Mouse (Mus musculus): ENCODE data around the gene Cyp2u1. TPM values are rescaled to one million over a fixed set of nuclear protein-coding genes. Genes with fewer than 3 reads are reported as not detected.

Gene Cyp2u1
- 1.4 and 2.4 TPM in 2 replicates for polyA plus RNA-seq (2014; fragmentation: Nextera tagmentation; extraction: Ambion mirVana)

GRCm38 (mm10) chr3:131302452-131303319 lies at the start of gene Cyp2u1:
Gene Cyp2u1 (minus strand): TSS chr3:131303227.
- peak within 1 kb of the TSS; percentile 47 for H3K9ac ChIP-seq (replicated peaks; ENCODE audit: low read length)
- no peaks in the 10 kb centered on the region for H3K27me3 ChIP-seq (ENCODE audit: control insufficient read depth, insufficient read depth, low read length)
- WGBS: under 1% methylated on average over 69 of the region's 71 CpGs
- peak within 1 kb of the TSS; percentile 95 for H3K4me2 ChIP-seq (ENCODE audit: low read depth, low read length)
- H3K9me3 ChIP-seq (replicated peaks; ENCODE audit: control insufficient read depth, low read length): no peaks in the 10 kb centered on the region
- peak; percentile 93 for DNase-seq (ENCODE audit: low spot score)
- no peaks in the 10 kb centered on the region; the same call in 1 of the 2 replicates for H3K4me1 ChIP-seq (ENCODE audit: control insufficient read depth, insufficient read depth, low read length)
- peak within 1 kb of the TSS; percentile 77 for H3K4me3 ChIP-seq (ENCODE audit: low read depth, low read length)
- peak; percentile 95 for ATAC-seq (replicated peaks; ENCODE audit: insufficient number of reproducible peaks, low FRiP score, low TSS enrichment, low read depth)
- H3K27ac ChIP-seq (replicated peaks; ENCODE audit: low read depth, low read length): no peak within 1 kb of the TSS
- H3K36me3 ChIP-seq (replicated peaks; ENCODE audit: control insufficient read depth, insufficient read depth, low read depth, low read length): no peaks in the 10 kb centered on the region

- ATAC-seq (replicated peaks; ENCODE audit: insufficient number of reproducible peaks, low FRiP score, low TSS enrichment, low read depth) (no peak), DNase-seq (ENCODE audit: low spot score) (no peak)
- Histone ChIP-seq H3K9ac (replicated peaks; ENCODE audit: low read length) (no peak overlapping the region), H3K27me3 (ENCODE audit: control insufficient read depth, insufficient read depth, low read length) (no peaks in the 10 kb centered on the region), H3K4me1 (ENCODE audit: control insufficient read depth, insufficient read depth, low read length) (no peaks in the 10 kb centered on the region), H3K4me2 (ENCODE audit: low read depth, low read length) (no peak overlapping the region), H3K4me3 (ENCODE audit: low read depth, low read length) (no peak overlapping the region), H3K27ac (replicated peaks; ENCODE audit: low read depth, low read length) (no peak overlapping the region), H3K36me3 (replicated peaks; ENCODE audit: control insufficient read depth, insufficient read depth, low read depth, low read length) (no peaks in the 10 kb centered on the region), H3K9me3 (replicated peaks; ENCODE audit: control insufficient read depth, low read length) (no peaks in the 10 kb centered on the region)
- 92% methylated on average over 7 of the region's 7 CpGs for WGBS
These were observed 47.5 kb upstream of the Cyp2u1 start for GRCm38 (mm10) chr3:131350539-131350938.

- Histone ChIP-seq H3K9ac (replicated peaks; ENCODE audit: low read length) (no peak overlapping the region), H3K4me3 (ENCODE audit: low read depth, low read length) (no peak overlapping the region), H3K36me3 (replicated peaks; ENCODE audit: control insufficient read depth, insufficient read depth, low read depth, low read length) (no peaks in the 10 kb centered on the region), H3K9me3 (replicated peaks; ENCODE audit: control insufficient read depth, low read length) (no peaks in the 10 kb centered on the region), H3K4me2 (ENCODE audit: low read depth, low read length) (no peak overlapping the region), H3K27me3 (ENCODE audit: control insufficient read depth, insufficient read depth, low read length) (no peaks in the 10 kb centered on the region), H3K4me1 (ENCODE audit: control insufficient read depth, insufficient read depth, low read length) (no peaks in the 10 kb centered on the region), H3K27ac (replicated peaks; ENCODE audit: low read depth, low read length) (no peak overlapping the region)
- ATAC-seq (replicated peaks; ENCODE audit: insufficient number of reproducible peaks, low FRiP score, low TSS enrichment, low read depth) (no peak), DNase-seq (ENCODE audit: low spot score) (no peak)
- WGBS: 84% methylated on average over 6 of the region's 6 CpGs
These were observed 46.0 kb upstream of the Cyp2u1 start for GRCm38 (mm10) chr3:131349013-131349412.

- H3K4me3 ChIP-seq (ENCODE audit: low read depth, low read length): no peak overlapping the region
- DNase-seq (ENCODE audit: low spot score) (no peak), ATAC-seq (replicated peaks; ENCODE audit: insufficient number of reproducible peaks, low FRiP score, low TSS enrichment, low read depth) (no peak)
- no peaks in the 10 kb centered on the region for H3K36me3 ChIP-seq (replicated peaks; ENCODE audit: control insufficient read depth, insufficient read depth, low read depth, low read length)
- H3K4me1 ChIP-seq (ENCODE audit: control insufficient read depth, insufficient read depth, low read length): no peaks in the 10 kb centered on the region
- no peaks in the 10 kb centered on the region for H3K9me3 ChIP-seq (replicated peaks; ENCODE audit: control insufficient read depth, low read length)
- H3K9ac ChIP-seq (replicated peaks; ENCODE audit: low read length): no peak overlapping the region
- no peak overlapping the region for H3K4me2 ChIP-seq (ENCODE audit: low read depth, low read length)
- no peaks in the 10 kb centered on the region for H3K27me3 ChIP-seq (ENCODE audit: control insufficient read depth, insufficient read depth, low read length)
- WGBS: 60% methylated on average over 3 of the region's 3 CpGs
- H3K27ac ChIP-seq (replicated peaks; ENCODE audit: low read depth, low read length): no peak overlapping the region
These were observed 45.5 kb upstream of the Cyp2u1 start for GRCm38 (mm10) chr3:131348579-131348950.

GRCm38 (mm10) chr3:131347831-131348578 lies 45.0 kb upstream of the Cyp2u1 start:
- Histone ChIP-seq H3K36me3 (replicated peaks; ENCODE audit: control insufficient read depth, insufficient read depth, low read depth, low read length) (no peaks in the 10 kb centered on the region), H3K9ac (replicated peaks; ENCODE audit: low read length) (no peak overlapping the region), H3K27me3 (ENCODE audit: control insufficient read depth, insufficient read depth, low read length) (no peaks in the 10 kb centered on the region), H3K27ac (replicated peaks; ENCODE audit: low read depth, low read length) (no peak overlapping the region), H3K4me2 (ENCODE audit: low read depth, low read length) (no peak overlapping the region), H3K4me1 (ENCODE audit: control insufficient read depth, insufficient read depth, low read length) (no peaks in the 10 kb centered on the region), H3K4me3 (ENCODE audit: low read depth, low read length) (no peak overlapping the region), H3K9me3 (replicated peaks; ENCODE audit: control insufficient read depth, low read length) (no peaks in the 10 kb centered on the region)
- peak; percentile 54 for DNase-seq (ENCODE audit: low spot score)
- 61% methylated on average over 6 of the region's 6 CpGs for WGBS
- ATAC-seq (replicated peaks; ENCODE audit: insufficient number of reproducible peaks, low FRiP score, low TSS enrichment, low read depth): no peak

GRCm38 (mm10) chr3:131345903-131346302 lies 42.9 kb upstream of the Cyp2u1 start:
- Histone ChIP-seq H3K4me1 (ENCODE audit: control insufficient read depth, insufficient read depth, low read length) (no peaks in the 10 kb centered on the region), H3K27ac (replicated peaks; ENCODE audit: low read depth, low read length) (no peak overlapping the region), H3K9ac (replicated peaks; ENCODE audit: low read length) (no peak overlapping the region), H3K4me2 (ENCODE audit: low read depth, low read length) (no peak overlapping the region), H3K36me3 (replicated peaks; ENCODE audit: control insufficient read depth, insufficient read depth, low read depth, low read length) (no peaks in the 10 kb centered on the region), H3K4me3 (ENCODE audit: low read depth, low read length) (no peak overlapping the region), H3K9me3 (replicated peaks; ENCODE audit: control insufficient read depth, low read length) (no peaks in the 10 kb centered on the region), H3K27me3 (ENCODE audit: control insufficient read depth, insufficient read depth, low read length) (no peaks in the 10 kb centered on the region)
- ATAC-seq (replicated peaks; ENCODE audit: insufficient number of reproducible peaks, low FRiP score, low TSS enrichment, low read depth) (no peak), DNase-seq (ENCODE audit: low spot score) (no peak)
- 95% methylated on average over 6 of the region's 6 CpGs for WGBS

- Histone ChIP-seq H3K4me2 (ENCODE audit: low read depth, low read length) (no peak overlapping the region), H3K27me3 (ENCODE audit: control insufficient read depth, insufficient read depth, low read length) (no peaks in the 10 kb centered on the region), H3K36me3 (replicated peaks; ENCODE audit: control insufficient read depth, insufficient read depth, low read depth, low read length) (no peaks in the 10 kb centered on the region), H3K9me3 (replicated peaks; ENCODE audit: control insufficient read depth, low read length) (no peaks in the 10 kb centered on the region), H3K4me1 (ENCODE audit: control insufficient read depth, insufficient read depth, low read length) (no peaks in the 10 kb centered on the region), H3K27ac (replicated peaks; ENCODE audit: low read depth, low read length) (no peak overlapping the region), H3K4me3 (ENCODE audit: low read depth, low read length) (no peak overlapping the region), H3K9ac (replicated peaks; ENCODE audit: low read length) (no peak overlapping the region)
- 52% methylated on average over 6 of the region's 6 CpGs for WGBS
- ATAC-seq (replicated peaks; ENCODE audit: insufficient number of reproducible peaks, low FRiP score, low TSS enrichment, low read depth): no peak
- peak; percentile 72 for DNase-seq (ENCODE audit: low spot score)
These were observed 40.3 kb upstream of the Cyp2u1 start for GRCm38 (mm10) chr3:131343311-131343710.

- Histone ChIP-seq H3K9me3 (replicated peaks; ENCODE audit: control insufficient read depth, low read length) (no peaks in the 10 kb centered on the region), H3K4me1 (ENCODE audit: control insufficient read depth, insufficient read depth, low read length) (no peaks in the 10 kb centered on the region), H3K4me3 (ENCODE audit: low read depth, low read length) (no peak overlapping the region), H3K36me3 (replicated peaks; ENCODE audit: control insufficient read depth, insufficient read depth, low read depth, low read length) (no peaks in the 10 kb centered on the region), H3K4me2 (ENCODE audit: low read depth, low read length) (no peak overlapping the region), H3K27me3 (ENCODE audit: control insufficient read depth, insufficient read depth, low read length) (no peaks in the 10 kb centered on the region), H3K27ac (replicated peaks; ENCODE audit: low read depth, low read length) (no peak overlapping the region), H3K9ac (replicated peaks; ENCODE audit: low read length) (no peak overlapping the region)
- ATAC-seq (replicated peaks; ENCODE audit: insufficient number of reproducible peaks, low FRiP score, low TSS enrichment, low read depth): no peak
- no peak for DNase-seq (ENCODE audit: low spot score)
- WGBS: 59% methylated on average over 3 of the region's 3 CpGs
These were observed 37.9 kb upstream of the Cyp2u1 start for GRCm38 (mm10) chr3:131340885-131341284.

All from embryonic facial prominence, embryonic 11.5 days (tissue).